Mouse (Mus musculus) kidney, adult 2 months (tissue): Measurements from ENCODE around the gene Utrn.

ENCODE experiments used
- CTCF ChIP-seq: fragments of 200-500 bp; conservative IDR thresholded peaks from 2 replicates; pipeline ENCODE4 v1.5.1; 2011; ENCODE audit warnings: low read depth, mild to moderate bottlenecking, control low read depth, low read length, moderate library complexity, mixed read lengths; ENCODE audit not compliant: insufficient read depth, insufficient read length
- POLR2A ChIP-seq: fragments of 200-500 bp; IDR thresholded peaks from one replicate; pipeline ENCODE4 v1.6.1; 2011; ENCODE audit warnings: low read depth, low read length, control low read depth

DNA sequence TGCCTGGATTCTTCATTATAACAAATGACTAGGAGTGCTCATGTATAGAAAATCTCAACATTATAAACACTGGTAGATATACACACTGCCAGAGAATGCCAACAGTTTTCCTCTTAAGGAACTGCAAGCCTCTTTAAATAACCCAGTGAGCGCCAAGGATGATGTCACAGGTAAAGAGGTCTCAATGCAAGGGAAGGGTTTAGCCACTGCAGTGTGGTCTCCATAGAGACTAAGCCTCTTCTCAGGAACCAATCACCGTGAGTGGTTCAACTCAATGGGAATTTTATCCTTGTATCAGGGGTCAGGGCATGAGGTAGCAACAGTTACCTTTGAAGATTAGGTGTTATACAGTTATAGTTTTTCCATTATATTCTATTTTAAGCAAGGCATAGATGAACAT, 469.7 kb downstream of the Utrn start:
- TF ChIP-seq CTCF (no peak), POLR2A (no peak)
